Mouse (Mus musculus) liver, adult 2 months (tissue): ENCODE data around the gene Myog.

Experiments used
- CTCF ChIP-seq: fragments of 200-500 bp; IDR thresholded peaks from 2 replicates; pipeline ENCODE4 v1.5.1; 2011; ENCODE audit warnings: low read depth, low read length, control low read depth
- POLR2A ChIP-seq: fragments of 200-500 bp; IDR thresholded peaks from 2 replicates; pipeline ENCODE4 v1.6.1; 2011; ENCODE audit warnings: low read length, control low read depth; ENCODE audit not compliant: insufficient read depth; ENCODE audit errors: extremely low read depth

GRCm38 (mm10) chr1:134315181-134315580, 25.4 kb downstream of the Myog start:
- TF ChIP-seq POLR2A (no peak), CTCF (no peak)
